Mouse (Mus musculus) cerebellum, adult 2 months (tissue): Measurements from ENCODE around the gene Prss47. TPM values are rescaled to one million over a fixed set of nuclear protein-coding genes. Genes with fewer than 3 reads are reported as not detected.

ENCODE experiments used
- DNase-seq, 2 experiments: peaks; one replicate each; pipeline ENCODE4 v3.0.0; 2021
- H3K27ac ChIP-seq: fragments of 200-500 bp; 2 replicates; pipeline ENCODE4 v1.5.1; 2012; ENCODE audit warnings: low read length, control low read depth, inconsistent platforms; ENCODE audit not compliant: insufficient read depth
- H3K27me3 ChIP-seq: fragments of 200-500 bp; 2 replicates; pipeline ENCODE4 v1.6.1; 2012; ENCODE audit warnings: inconsistent platforms, mild to moderate bottlenecking, low read length, moderate library complexity; ENCODE audit not compliant: control insufficient read depth, insufficient read depth
- H3K4me1 ChIP-seq: fragments of 200-500 bp; 2 replicates; pipeline ENCODE4 v1.6.1; 2011; ENCODE audit warnings: low read length; ENCODE audit not compliant: control insufficient read depth, insufficient read depth
- H3K4me3 ChIP-seq: fragments of 200-500 bp; replicated peaks from 2 replicates; pipeline ENCODE3; 2011; ENCODE audit warnings: mild to moderate bottlenecking, low read depth, low read length, control low read depth; ENCODE audit not compliant: insufficient read depth
- CTCF ChIP-seq: fragments of 200-500 bp; IDR thresholded peaks from 2 replicates; pipeline ENCODE4 v1.5.1; 2011; ENCODE audit warnings: low read depth, mild to moderate bottlenecking, control low read depth, low read length, moderate library complexity, borderline replicate concordance; ENCODE audit not compliant: insufficient read depth
- POLR2A ChIP-seq: fragments of 200-500 bp; IDR thresholded peaks from 2 replicates; pipeline ENCODE4 v1.6.1; 2011; ENCODE audit warnings: low read length, control low read depth, borderline replicate concordance; ENCODE audit not compliant: insufficient read depth
- WGBS: fragments of 180-500 bp; shearing (Covaris S2); methylation state at CpG from one replicate; pipeline ENCODE4 v1.1.7; 2018; 5-methylcytosine and 5-hydroxymethylcytosine counted together
- polyA plus RNA-seq: library from polyadenylated mRNA; depleted of rRNA; stranded (reverse); fragments of >200 nt; gene quantifications from 2 replicates; pipeline ENCODE4 v1.2.3, GENCODE M21; 2012; rRNA removed

Prss47 gene
- polyA plus RNA-seq, 1 experiment: not detected

GRCm38 (mm10) chr13:65011052-65011738, 41.4 kb downstream of the Prss47 start:
- Histone ChIP-seq H3K4me3 (no peak overlapping the region), H3K27ac (no peak overlapping the region), H3K4me1 (no peaks in the 10 kb centered on the region), H3K27me3 (no peaks in the 10 kb centered on the region)
- DNase-seq: no peak
- no peak for TF ChIP-seq POLR2A
- TF ChIP-seq CTCF: no peak
- 75% methylated on average over 4 of the region's 4 CpGs for WGBS

DNA sequence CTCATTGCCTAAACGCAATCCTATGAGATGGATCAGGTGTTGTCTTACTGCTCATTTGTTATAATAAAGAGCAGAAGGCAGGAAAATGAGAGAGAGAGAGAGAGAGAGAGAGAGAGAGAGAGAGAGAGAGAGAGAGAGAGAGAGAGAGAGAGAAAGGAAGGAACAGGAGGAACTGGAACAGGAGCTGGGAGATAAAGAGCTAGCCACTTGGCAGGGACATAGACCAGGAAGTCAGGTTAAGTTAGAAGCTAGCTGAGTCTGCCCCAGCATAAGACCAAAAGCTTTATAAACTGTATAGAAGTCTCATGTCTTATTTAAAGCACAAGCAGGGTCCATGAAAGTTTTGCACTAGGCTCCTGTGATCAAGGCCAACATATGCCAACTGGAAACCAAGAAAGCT, 44.6 kb downstream of the Prss47 start:
- Histone ChIP-seq H3K4me3 (no peak overlapping the region), H3K27ac (no peak overlapping the region), H3K27me3 (no peaks in the 10 kb centered on the region), H3K4me1 (no peaks in the 10 kb centered on the region)
- WGBS: 48% methylated on average over 1 of the region's 1 CpGs
- TF ChIP-seq CTCF (no peak), POLR2A (no peak)
- no peak for DNase-seq

DNA sequence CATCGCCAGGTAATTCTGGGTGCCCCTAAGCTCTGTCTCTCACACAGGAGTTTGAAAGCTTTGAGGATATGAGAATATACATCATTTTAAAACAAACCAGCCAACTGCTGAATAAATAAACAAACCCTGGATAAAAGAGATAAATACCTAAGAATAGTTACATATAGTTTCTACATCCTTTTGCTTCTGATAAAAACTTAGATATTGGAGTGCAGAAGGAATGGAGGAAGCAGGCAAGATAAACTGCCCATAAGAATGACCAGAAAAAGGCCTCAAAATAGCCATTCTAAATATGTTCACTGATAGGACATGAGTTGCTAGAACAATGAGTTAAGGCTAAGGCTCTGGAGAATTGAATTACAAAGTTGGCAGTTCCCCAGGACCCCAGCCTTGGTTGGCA, 45.8 kb downstream of the Prss47 start:
- Histone ChIP-seq H3K4me3 (no peak overlapping the region), H3K27me3 (no peaks in the 10 kb centered on the region), H3K4me1 (no peaks in the 10 kb centered on the region), H3K27ac (no peak overlapping the region)
- WGBS: 90% methylated on average over 1 of the region's 1 CpGs
- TF ChIP-seq POLR2A (no peak), CTCF (no peak)
- no peak for DNase-seq

DNA sequence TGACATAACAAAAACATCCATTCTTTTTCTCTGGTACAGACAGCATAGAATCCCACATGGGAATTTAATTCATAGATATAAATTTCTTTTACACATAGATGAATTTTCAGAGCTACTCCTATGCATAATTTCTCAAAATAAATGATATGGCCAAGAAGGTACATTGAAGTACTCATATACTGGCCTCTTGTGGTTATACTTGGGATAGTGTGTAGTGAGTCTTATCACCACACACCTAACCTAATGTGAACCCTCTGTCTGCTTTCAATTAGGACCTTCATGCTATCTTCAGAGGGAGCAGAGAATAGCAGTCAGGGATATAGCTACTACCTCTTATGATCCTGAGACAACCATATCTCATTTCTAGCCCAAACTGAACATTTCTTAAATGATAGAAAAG, 47.1 kb downstream of the Prss47 start:
- no peak overlapping the region for H3K4me3 ChIP-seq
- no peak for DNase-seq
- H3K27me3 ChIP-seq: no peaks in the 10 kb centered on the region
- TF ChIP-seq CTCF: no peak
- no peak for TF ChIP-seq POLR2A
- H3K4me1 ChIP-seq: no peaks in the 10 kb centered on the region
- no peak overlapping the region for H3K27ac ChIP-seq

Other genes starting within 250 kb of the Prss47 start
- gene Cntnap3, start 148.8 kb downstream of the Prss47 start, polyA plus RNA-seq: 0.11 and 0.28 TPM in 2 replicates
- gene Spata31, start 135.4 kb downstream of the Prss47 start, polyA plus RNA-seq: not detected in 2 replicates
- gene Spata31d1c, start 19.7 kb downstream of the Prss47 start, polyA plus RNA-seq: not detected in 2 replicates
- 33.0 and 36.8 TPM in 2 replicates for gene Mfsd14b, start 60.2 kb upstream of the Prss47 start, polyA plus RNA-seq
- gene Olfr465-ps1, start 85.3 kb upstream of the Prss47 start, polyA plus RNA-seq: not detected in 2 replicates
- not detected in 2 replicates for gene Olfr466, start 97.5 kb upstream of the Prss47 start, polyA plus RNA-seq
- gene Nlrp4f, start 153.2 kb upstream of the Prss47 start, polyA plus RNA-seq: 0.16 and 0.23 TPM in 2 replicates
- 0.32 and 0.56 TPM in 2 replicates for gene Gm10775, start 206.8 kb upstream of the Prss47 start, polyA plus RNA-seq
- gene Zfp369, start 226.1 kb upstream of the Prss47 start, polyA plus RNA-seq: 39.6 and 40.5 TPM in 2 replicates